Mouse (Mus musculus): ENCODE results near the gene Hs3st2. TPM values are rescaled to one million over a fixed set of nuclear protein-coding genes. Genes with fewer than 3 reads are reported as not detected.

Hs3st2 gene
- polyA plus RNA-seq, 1 experiment from 2014 or later = 0.56 TPM

DNA sequence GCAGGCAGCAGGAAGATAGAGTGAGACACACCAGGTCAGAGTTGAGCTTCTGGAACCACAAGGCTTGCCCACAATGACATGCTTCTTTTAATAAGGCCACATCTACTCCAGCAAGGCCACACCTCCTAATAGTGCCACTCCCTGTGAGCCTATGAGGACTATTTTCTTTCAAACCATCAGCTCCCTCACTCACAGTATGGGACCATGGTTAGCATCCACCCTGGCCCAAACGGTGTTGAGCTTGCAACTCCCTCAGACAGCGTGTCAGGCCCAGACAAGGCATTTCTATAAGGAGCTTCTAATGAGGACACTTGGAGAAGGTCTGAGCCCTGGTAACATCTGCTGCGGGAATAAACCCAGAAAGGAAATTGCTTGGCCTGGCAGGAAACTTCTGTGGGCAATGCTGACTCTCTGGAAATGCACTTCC lies 125.5 kb downstream of the Hs3st2 start:
- no peak overlapping the region for H3K9ac ChIP-seq
- no peaks in the 10 kb centered on the region for H3K27me3 ChIP-seq
- no peaks in the 10 kb centered on the region for H3K36me3 ChIP-seq (replicated peaks)
- H3K4me3 ChIP-seq (replicated peaks) = no peak overlapping the region
- 87% methylated on average over 3 of the region's 3 CpGs for WGBS
- H3K27ac ChIP-seq = no peak overlapping the region
- peaks cover 4% of the 10 kb centered on the region; the same call in 1 of the 2 replicates for H3K9me3 ChIP-seq
- no peak overlapping the region for H3K4me2 ChIP-seq
- no peaks in the 10 kb centered on the region for H3K4me1 ChIP-seq
- ATAC-seq (ENCODE audit: low FRiP score) = no peak

DNA sequence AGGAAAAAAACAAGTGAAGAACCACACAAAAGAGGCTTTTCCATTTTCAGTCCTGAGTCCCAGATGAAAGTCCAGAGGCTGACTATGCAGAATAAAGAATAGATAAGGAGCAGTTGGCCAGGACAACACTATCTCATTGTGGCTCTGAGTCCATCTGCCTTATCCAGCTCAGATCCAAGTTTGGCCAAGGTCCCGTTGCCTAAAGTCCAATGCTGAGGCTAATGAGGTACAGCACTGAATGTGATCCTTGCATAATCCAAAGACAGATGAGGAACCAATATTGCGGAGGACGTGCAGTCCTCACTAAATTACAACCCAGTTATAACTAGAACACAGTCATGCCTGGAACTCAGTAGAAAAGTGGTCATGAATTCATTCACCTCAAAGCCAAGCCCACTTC lies 130.5 kb downstream of the Hs3st2 start:
- H3K4me1 ChIP-seq = no peaks in the 10 kb centered on the region
- no peak overlapping the region for H3K27ac ChIP-seq
- ATAC-seq (ENCODE audit: low FRiP score) = no peak
- H3K4me3 ChIP-seq (replicated peaks) = no peak overlapping the region
- H3K9ac ChIP-seq = no peak overlapping the region
- whole genome bisulfite sequencing = 94% methylated on average over 3 of the region's 3 CpGs
- H3K27me3 ChIP-seq = no peaks in the 10 kb centered on the region
- H3K9me3 ChIP-seq = peaks cover 4% of the 10 kb centered on the region; the same call in 1 of the 2 replicates
- H3K36me3 ChIP-seq (replicated peaks) = no peaks in the 10 kb centered on the region
- H3K4me2 ChIP-seq = no peak overlapping the region

DNA sequence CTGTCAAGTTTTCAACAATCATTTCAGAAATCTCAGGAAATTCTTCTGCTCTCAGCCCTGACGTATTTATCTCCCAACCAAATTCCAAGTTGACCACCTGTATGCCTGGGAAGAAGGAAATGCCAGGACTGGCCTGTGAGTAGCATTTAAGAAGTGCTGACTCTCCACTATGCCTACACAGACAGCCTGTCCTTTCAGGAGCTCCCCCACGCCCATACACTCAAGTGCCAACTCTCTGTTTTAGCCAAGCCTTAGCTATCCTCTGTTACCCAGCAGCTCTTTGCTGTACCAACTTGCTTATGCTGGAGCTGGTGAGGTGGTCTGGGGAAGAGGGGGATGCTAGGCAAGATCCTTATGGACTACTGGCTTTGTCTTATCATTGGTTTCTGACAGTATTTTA lies 137.4 kb downstream of the Hs3st2 start:
- Histone ChIP-seq H3K27me3 (no peaks in the 10 kb centered on the region), H3K27ac (no peak overlapping the region), H3K4me3 (replicated peaks) (no peak overlapping the region), H3K9me3 (no peaks in the 10 kb centered on the region), H3K4me1 (no peaks in the 10 kb centered on the region), H3K9ac (no peak overlapping the region), H3K4me2 (no peak overlapping the region), H3K36me3 (replicated peaks) (no peaks in the 10 kb centered on the region)
- ATAC-seq (ENCODE audit: low FRiP score) = no peak
- 88% methylated on average over 2 of the region's 2 CpGs for WGBS

DNA sequence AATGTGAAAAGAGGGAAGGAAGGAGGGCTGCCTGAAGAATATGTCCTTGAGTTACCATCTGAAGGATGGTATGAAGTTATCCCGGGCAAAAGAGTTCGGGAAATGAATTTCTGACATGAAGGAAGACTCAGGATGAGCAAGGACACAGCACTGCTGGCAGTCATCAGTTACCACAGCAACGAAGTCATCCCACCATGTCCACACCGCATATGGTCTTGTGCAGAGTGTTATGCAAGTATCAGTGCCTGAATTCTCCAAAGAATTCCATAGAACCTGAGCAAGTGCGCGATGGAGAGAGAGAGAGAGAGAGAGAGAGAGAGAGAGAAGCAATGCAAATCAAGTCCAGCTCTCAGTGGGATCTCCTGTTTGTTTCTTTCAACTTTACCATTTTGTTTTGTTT lies 142.0 kb downstream of the Hs3st2 start:
- 90% methylated on average over 6 of the region's 6 CpGs for WGBS
- H3K4me2 ChIP-seq = no peak overlapping the region
- no peaks in the 10 kb centered on the region for H3K36me3 ChIP-seq (replicated peaks)
- H3K4me3 ChIP-seq (replicated peaks) = no peak overlapping the region
- no peaks in the 10 kb centered on the region for H3K9me3 ChIP-seq
- H3K27me3 ChIP-seq = no peaks in the 10 kb centered on the region
- H3K27ac ChIP-seq = no peak overlapping the region
- no peaks in the 10 kb centered on the region for H3K4me1 ChIP-seq
- no peak for ATAC-seq (ENCODE audit: low FRiP score)
- no peak overlapping the region for H3K9ac ChIP-seq

GRCm38 (mm10) chr7:121534386-121534785 lies 142.7 kb downstream of the Hs3st2 start:
- H3K27me3 ChIP-seq = no peaks in the 10 kb centered on the region
- H3K9ac ChIP-seq = no peak overlapping the region
- H3K36me3 ChIP-seq (replicated peaks) = no peaks in the 10 kb centered on the region
- ATAC-seq (ENCODE audit: low FRiP score) = no peak
- 84% methylated on average over 7 of the region's 7 CpGs for WGBS
- H3K4me3 ChIP-seq (replicated peaks) = no peak overlapping the region
- no peaks in the 10 kb centered on the region for H3K4me1 ChIP-seq
- no peak overlapping the region for H3K27ac ChIP-seq
- H3K4me2 ChIP-seq = no peak overlapping the region
- no peaks in the 10 kb centered on the region for H3K9me3 ChIP-seq

GRCm38 (mm10) chr7:121535987-121536386 lies 144.3 kb downstream of the Hs3st2 start:
- Histone ChIP-seq H3K9ac (no peak overlapping the region), H3K4me3 (replicated peaks) (no peak overlapping the region), H3K9me3 (no peaks in the 10 kb centered on the region), H3K4me2 (no peak overlapping the region), H3K36me3 (replicated peaks) (no peaks in the 10 kb centered on the region), H3K27ac (no peak overlapping the region), H3K27me3 (no peaks in the 10 kb centered on the region), H3K4me1 (peaks cover 5% of the 10 kb centered on the region; the same call in 1 of the 2 replicates)
- WGBS = 93% methylated on average over 4 of the region's 4 CpGs
- ATAC-seq (ENCODE audit: low FRiP score) = no peak

DNA sequence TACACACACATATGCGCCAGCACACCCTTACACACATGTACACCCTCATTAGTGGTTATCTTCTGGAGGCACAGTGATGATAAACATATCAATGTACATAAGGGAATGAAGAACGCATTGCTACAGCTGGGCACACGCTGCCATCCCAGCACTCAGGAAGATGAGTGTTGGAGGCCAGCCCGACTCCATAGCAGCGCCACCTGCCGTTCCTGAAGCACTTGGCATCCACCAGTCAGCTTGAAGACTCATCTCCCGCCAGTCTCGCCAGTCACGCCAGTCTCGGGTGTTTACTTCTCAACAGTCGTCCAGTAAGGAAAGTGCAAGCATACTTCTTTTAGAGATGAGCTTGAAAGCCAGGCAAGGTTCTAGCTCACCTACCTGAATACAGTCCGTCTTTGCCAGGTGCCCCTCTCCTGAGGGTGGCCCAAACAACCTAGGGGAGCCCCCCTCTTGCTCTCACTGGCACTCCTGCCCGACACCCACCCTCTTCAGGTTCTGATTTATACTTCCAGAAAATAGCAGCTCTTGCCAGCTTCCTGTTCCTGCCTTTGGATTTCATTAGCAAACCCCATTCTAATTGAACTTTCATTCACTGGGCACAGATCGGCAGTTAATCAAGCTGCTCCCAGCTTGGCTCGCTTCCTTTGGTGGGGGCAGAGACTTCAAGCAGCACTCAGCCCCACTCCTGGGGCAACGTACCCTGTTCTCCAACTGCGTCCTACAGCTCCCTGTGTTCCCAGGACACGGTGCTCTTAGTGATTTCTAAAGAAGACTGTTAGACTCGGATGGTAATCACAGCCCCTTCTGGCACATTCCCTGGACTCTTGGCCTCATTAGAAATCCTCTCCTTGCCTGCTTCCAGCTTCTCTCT lies 148.0 kb downstream of the Hs3st2 start:
- no peaks in the 10 kb centered on the region for H3K9me3 ChIP-seq
- no peak overlapping the region for H3K27ac ChIP-seq
- WGBS = 50% methylated on average over 19 of the region's 19 CpGs
- ATAC-seq (ENCODE audit: low FRiP score) = no peak
- no peaks in the 10 kb centered on the region for H3K36me3 ChIP-seq (replicated peaks)
- H3K9ac ChIP-seq = no peak overlapping the region
- no peak overlapping the region for H3K4me3 ChIP-seq (replicated peaks)
- H3K4me2 ChIP-seq = peak overlapping the region; percentile 19; the same call in 1 of the 2 replicates
- no peaks in the 10 kb centered on the region for H3K27me3 ChIP-seq
- H3K4me1 ChIP-seq = peaks cover 5% of the 10 kb centered on the region; the same call in 1 of the 2 replicates

- H3K36me3 ChIP-seq (replicated peaks) = no peaks in the 10 kb centered on the region
- no peak overlapping the region for H3K4me3 ChIP-seq (replicated peaks)
- no peak overlapping the region for H3K9ac ChIP-seq
- H3K9me3 ChIP-seq = no peaks in the 10 kb centered on the region
- no peak overlapping the region for H3K4me2 ChIP-seq
- 63% methylated on average over 2 of the region's 2 CpGs for WGBS
- peaks cover 5% of the 10 kb centered on the region; the same call in 1 of the 2 replicates for H3K4me1 ChIP-seq
- no peak for ATAC-seq (ENCODE audit: low FRiP score)
- H3K27me3 ChIP-seq = no peaks in the 10 kb centered on the region
- no peak overlapping the region for H3K27ac ChIP-seq
Observed at GRCm38 (mm10) chr7:121542458-121542857, 150.8 kb downstream of the Hs3st2 start.

DNA sequence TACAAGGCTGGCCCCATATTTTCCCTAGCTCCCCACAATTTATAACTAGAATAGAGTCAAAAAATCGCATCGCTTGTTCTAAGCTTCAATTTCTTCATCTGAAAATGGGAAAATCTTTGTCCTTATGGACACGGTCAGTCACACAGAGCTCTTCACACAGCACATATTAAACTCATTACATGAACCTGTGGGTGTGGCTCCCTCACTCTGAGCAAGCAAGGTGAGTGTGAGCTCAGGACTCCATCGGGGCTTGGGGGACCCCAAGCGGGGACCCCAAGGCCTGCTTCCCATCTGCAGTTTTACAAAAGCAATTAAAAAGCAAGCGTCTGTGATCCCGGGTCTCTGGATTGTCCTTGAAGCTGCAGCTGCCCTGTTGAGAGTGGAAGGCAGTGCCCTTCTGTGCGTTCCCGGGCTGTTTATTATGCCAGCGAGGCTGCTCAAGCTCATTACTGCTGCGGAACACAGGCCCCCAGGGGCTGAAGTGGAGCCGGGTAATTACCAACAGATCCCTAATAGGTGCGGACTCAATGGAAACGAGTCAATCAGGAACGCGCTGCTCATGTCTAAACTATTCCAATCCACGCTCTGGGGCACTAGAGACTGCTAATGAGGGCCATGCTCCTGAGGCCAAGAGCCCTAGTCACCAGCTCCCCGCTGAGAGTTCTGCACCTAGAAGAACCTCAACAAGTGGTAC lies 157.8 kb downstream of the Hs3st2 start:
- peak overlapping the region; percentile 1; the same call in 1 of the 2 replicates for H3K4me2 ChIP-seq
- peaks cover 23% of the 10 kb centered on the region for H3K27me3 ChIP-seq
- 23% methylated on average over 18 of the region's 18 CpGs for WGBS
- ATAC-seq (ENCODE audit: low FRiP score) = peak; percentile 96
- H3K9ac ChIP-seq = no peak overlapping the region
- no peaks in the 10 kb centered on the region for H3K36me3 ChIP-seq (replicated peaks)
- H3K4me3 ChIP-seq (replicated peaks) = no peak overlapping the region
- peak overlapping the region; percentile 57 for H3K27ac ChIP-seq
- peaks cover 13% of the 10 kb centered on the region; the same call in 1 of the 2 replicates for H3K4me1 ChIP-seq
- H3K9me3 ChIP-seq = no peaks in the 10 kb centered on the region

All from forebrain, embryonic 12.5 days (tissue).